Mouse (Mus musculus): ENCODE data around the gene Nedd4. TPM values are rescaled to one million over a fixed set of nuclear protein-coding genes. Genes with fewer than 3 reads are reported as not detected.

The Nedd4 gene
- total and polyA plus RNA-seq, 3 experiments: 167 to 583 (median 216) TPM

GRCm38 (mm10) chr9:72672361-72672760, 10.2 kb downstream of the Nedd4 start:
- Histone ChIP-seq H3K9me3 (replicated peaks; ENCODE audit: insufficient read depth, low read length) (no peaks in the 10 kb centered on the region), H3K79me2 (ENCODE audit: control insufficient read depth, insufficient read depth, low read length, poor library complexity) (peaks cover 5% of the 10 kb centered on the region), H3K27me3 (ENCODE audit: control insufficient read depth in 1 of 2, insufficient read depth in 2 of 2, low read length in 2 of 2) (no peaks in the 10 kb centered on the region), H3K36me3 (ENCODE audit: control insufficient read depth in 1 of 2, insufficient read depth in 2 of 2, low read length in 2 of 2) (peaks cover 19 to 55% of the 10 kb centered on the region in 2 experiments), H3K4me1 (ENCODE audit: control insufficient read depth in 1 of 2, insufficient read depth in 2 of 2, low read length in 2 of 2) (no peaks in the 10 kb centered on the region; a peak in 1 of 4 replicates), H3K4me3 (ENCODE audit: control insufficient read depth in 1 of 2, insufficient read depth in 1 of 2, low read depth in 2 of 2, low read length in 2 of 2) (no peak overlapping the region), H3K9ac (ENCODE audit: control insufficient read depth, low read depth, low read length, poor library complexity, severe bottlenecking) (no peak overlapping the region), H3K27ac (ENCODE audit: control insufficient read depth, low read depth, low read length) (no peak overlapping the region)
- DNase-seq (ENCODE audit: low read depth, low spot score): peak; percentile 83
- TF ChIP-seq CHD1 (IDR thresholded peaks at IDR 0.05; ENCODE audit: low read depth, low read length) (no peak), ZC3H11A (IDR thresholded peaks at IDR 0.05; ENCODE audit: low read depth, low read length) (peak; percentile 37; the same call in 1 of the 2 replicates), RCOR1 (IDR thresholded peaks at IDR 0.05; ENCODE audit: low read depth, low read length) (no peak), USF2 (IDR thresholded peaks at IDR 0.05; ENCODE audit: borderline replicate concordance in 1 of 2, insufficient read depth in 1 of 2, low read depth in 1 of 2, low read length in 2 of 2) (no peak), UBTF (IDR thresholded peaks at IDR 0.05; ENCODE audit: borderline replicate concordance, insufficient read depth, low read depth, low read length) (no peak), CTCF (IDR thresholded peaks at IDR 0.05 in 2 of 3, conservative IDR thresholded peaks at IDR 0.05 in 1 of 3; ENCODE audit: control insufficient read depth in 1 of 3, insufficient read depth in 1 of 3, low read depth in 2 of 3, low read length in 3 of 3, poor library complexity in 1 of 3, severe bottlenecking in 1 of 3) (peak; percentile 87 to 93 (median 91)), SMC3 (IDR thresholded peaks at IDR 0.05; ENCODE audit: low read depth, low read length) (peak; percentile 73), RAD21 (IDR thresholded peaks at IDR 0.05; ENCODE audit: low read depth, low read length) (peak; percentile 82)

DNA sequence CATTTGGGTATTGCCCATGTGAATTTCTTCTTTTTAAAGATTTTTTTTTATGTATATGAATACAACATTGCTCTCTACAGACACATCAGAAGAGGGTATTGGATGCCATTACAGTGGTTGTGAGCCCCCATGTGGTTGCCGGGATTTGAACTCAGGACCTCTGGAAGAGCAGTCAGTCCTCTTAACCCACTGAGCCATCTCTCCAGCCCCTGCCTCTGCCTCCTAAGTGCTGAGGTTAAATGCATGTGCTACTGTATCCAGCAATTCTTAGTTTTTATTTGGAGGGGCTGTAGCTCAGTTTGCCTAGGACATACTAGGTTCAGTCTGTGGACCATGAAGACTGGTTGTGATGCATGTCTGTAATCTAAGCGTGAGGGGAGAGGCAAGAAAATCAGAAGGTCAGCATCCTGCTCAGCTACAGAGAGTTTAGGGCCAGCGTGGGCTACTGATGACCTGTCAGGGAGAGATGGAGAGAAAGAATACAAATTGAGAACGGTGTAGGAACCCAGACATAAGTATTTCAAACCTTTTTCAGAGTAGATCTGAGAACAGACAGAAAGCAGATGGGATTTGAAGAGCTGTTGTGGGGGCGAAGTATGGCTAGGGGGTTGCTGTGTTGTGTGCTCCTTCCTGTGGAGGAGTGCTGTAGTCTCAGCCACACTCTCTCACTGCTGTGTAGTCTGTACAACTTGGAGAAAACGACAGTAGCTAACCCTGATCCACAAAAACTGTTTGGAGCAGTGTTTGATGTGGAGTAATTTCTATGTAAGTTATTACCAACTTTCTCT, 13.0 kb downstream of the Nedd4 start:
- peaks cover 8 to 54% of the 10 kb centered on the region in 2 experiments for H3K36me3 ChIP-seq (ENCODE audit: control insufficient read depth in 1 of 2, insufficient read depth in 2 of 2, low read length in 2 of 2)
- TF ChIP-seq TBP (IDR thresholded peaks at IDR 0.05; ENCODE audit: low read depth, low read length) (peak; percentile 57; the same call in 1 of the 2 replicates), ZKSCAN1 (IDR thresholded peaks at IDR 0.05; ENCODE audit: low read depth, low read length) (no peak), POLR2AphosphoS2 (IDR thresholded peaks at IDR 0.05; ENCODE audit: low read length) (peak; percentile 64), MAX (IDR thresholded peaks at IDR 0.05; ENCODE audit: low read length) (no peak), BHLHE40 (IDR thresholded peaks at IDR 0.05; ENCODE audit: borderline replicate concordance, low read depth, low read length) (no peak), ZNF384 (IDR thresholded peaks at IDR 0.05; ENCODE audit: low read depth, low read length) (no peak)

More for the DNA sequence above, 13.0 kb downstream of the Nedd4 start:
- Histone ChIP-seq H3K4me1 (ENCODE audit: control insufficient read depth in 1 of 2, insufficient read depth in 2 of 2, low read length in 2 of 2) (no peaks in the 10 kb centered on the region; a peak in 1 of 4 replicates), H3K79me2 (ENCODE audit: control insufficient read depth, insufficient read depth, low read length, poor library complexity) (no peaks in the 10 kb centered on the region; the same call in 1 of the 2 replicates), H3K27me3 (ENCODE audit: control insufficient read depth in 1 of 2, insufficient read depth in 2 of 2, low read length in 2 of 2) (no peaks in the 10 kb centered on the region), H3K9me3 (replicated peaks; ENCODE audit: insufficient read depth, low read length) (no peaks in the 10 kb centered on the region), H3K4me3 (ENCODE audit: control insufficient read depth in 1 of 2, insufficient read depth in 1 of 2, low read depth in 2 of 2, low read length in 2 of 2) (no peak overlapping the region), H3K27ac (ENCODE audit: control insufficient read depth, low read depth, low read length) (no peak overlapping the region), H3K9ac (ENCODE audit: control insufficient read depth, low read depth, low read length, poor library complexity, severe bottlenecking) (no peak overlapping the region)
- no peak for DNase-seq (ENCODE audit: low read depth, low spot score)
